Mouse (Mus musculus) midbrain, embryonic 14.5 days (tissue): ENCODE results near the gene Tmprss9. TPM values are rescaled to one million over a fixed set of nuclear protein-coding genes. Genes with fewer than 3 reads are reported as not detected.

Source experiments
- ATAC-seq: fragments of 200-750 bp; cut with Nextera tagmentation; 2 replicates; pipeline ENCODE4 v1.8.0; 2017; ENCODE audit warnings: moderate number of reproducible peaks, moderate library complexity; ENCODE audit not compliant: low FRiP score, low TSS enrichment
- DNase-seq: peaks from one replicate; pipeline ENCODE4 v3.0.0-alpha.2; 2015
- H3K27ac ChIP-seq: fragments of 300-500 bp; sonication (generic); replicated peaks from 2 replicates; pipeline ENCODE4 v1.5.1; 2014; ENCODE audit warnings: mild to moderate bottlenecking, low read depth, low read length, moderate library complexity
- H3K27me3 ChIP-seq: fragments of 300-500 bp; sonication (generic); 2 replicates; pipeline ENCODE4 v1.6.1; 2014; ENCODE audit warnings: low read length, control low read depth, mixed read lengths; ENCODE audit not compliant: control insufficient read depth, insufficient read depth
- H3K36me3 ChIP-seq: fragments of 300-500 bp; sonication (generic); 2 replicates; pipeline ENCODE4 v1.6.1; 2014; ENCODE audit warnings: low read length, control low read depth; ENCODE audit not compliant: control insufficient read depth, insufficient read depth
- H3K4me1 ChIP-seq: fragments of 300-500 bp; sonication (generic); 2 replicates; pipeline ENCODE4 v1.6.1; 2014; ENCODE audit warnings: mild to moderate bottlenecking, antibody characterized with exemption, low read length, control low read depth; ENCODE audit not compliant: control insufficient read depth, insufficient read depth
- H3K4me2 ChIP-seq: fragments of 300-500 bp; sonication (generic); 2 replicates; pipeline ENCODE4 v1.6.1; 2014; ENCODE audit warnings: mild to moderate bottlenecking, low read length, moderate library complexity
- H3K4me3 ChIP-seq: fragments of 300-500 bp; sonication (generic); replicated peaks from 2 replicates; pipeline ENCODE4 v1.5.1; 2014; ENCODE audit warnings: low read depth, low read length
- H3K9ac ChIP-seq: fragments of 300-500 bp; sonication (generic); replicated peaks from 2 replicates; pipeline ENCODE4 v1.6.1; 2014; ENCODE audit warnings: mild to moderate bottlenecking, low read length, moderate library complexity
- H3K9me3 ChIP-seq: fragments of 300-500 bp; sonication (generic); 2 replicates; pipeline ENCODE4 v1.6.1; 2016; ENCODE audit warnings: low read length, control low read depth, mixed read lengths; ENCODE audit not compliant: control insufficient read depth
- WGBS: fragments of 180-500 bp; shearing (Covaris S2); extraction: QIAGEN DNeasy Blood & Tissue Kit; methylation state at CpG from one replicate; pipeline ENCODE4 v1.1.7; 2014; 5-methylcytosine and 5-hydroxymethylcytosine counted together
- polyA plus RNA-seq: library from polyadenylated mRNA; unstranded; fragments of >200 nt; fragmentation: Nextera tagmentation; extraction: Ambion mirVana; gene quantifications from 2 replicates; pipeline ENCODE4 v1.2.1, GENCODE M21; 2014

Gene Tmprss9
- polyA plus RNA-seq, 1 experiment from 2014 or later: not detected

DNA sequence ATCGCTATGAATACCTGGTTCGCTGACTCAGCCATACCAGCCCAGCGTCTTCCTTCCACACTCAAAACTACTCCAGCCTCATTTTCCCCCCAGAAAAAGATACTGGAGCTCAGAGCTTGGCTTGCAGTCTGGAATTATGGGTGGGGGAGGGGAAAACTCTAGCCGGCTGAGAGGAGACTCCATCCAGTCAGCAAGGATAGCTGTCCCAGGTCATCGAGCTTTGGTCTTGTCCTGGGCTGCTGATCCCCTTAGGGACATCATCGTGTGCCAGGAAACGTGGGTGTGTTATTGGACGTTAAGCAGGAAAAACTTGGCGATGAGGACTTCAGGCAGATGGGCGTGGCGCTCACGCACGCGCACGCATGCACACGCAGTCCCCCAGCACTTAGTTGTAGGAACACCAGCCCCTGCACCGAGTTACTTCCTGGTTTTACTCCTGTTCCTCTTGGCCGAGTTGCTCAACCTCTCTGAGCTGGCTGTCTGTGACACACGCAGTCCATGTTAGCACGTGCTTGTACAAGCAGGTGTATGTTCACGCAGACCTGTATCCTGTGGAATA is 61.9 kb downstream of the Tmprss9 start:
- Histone ChIP-seq H3K4me3 (no peak overlapping the region; the same call in 1 of the 2 replicates), H3K27ac (no peak overlapping the region), H3K4me1 (peaks cover 56% of the 10 kb centered on the region), H3K9me3 (no peaks in the 10 kb centered on the region), H3K36me3 (no peaks in the 10 kb centered on the region), H3K4me2 (peak overlapping the region; percentile 24; the same call in 1 of the 2 replicates), H3K27me3 (peaks cover 62% of the 10 kb centered on the region), H3K9ac (no peak overlapping the region)
- DNase-seq: peak; percentile 41
- ATAC-seq: no peak
- 4% methylated on average over 21 of the region's 21 CpGs for WGBS

DNA sequence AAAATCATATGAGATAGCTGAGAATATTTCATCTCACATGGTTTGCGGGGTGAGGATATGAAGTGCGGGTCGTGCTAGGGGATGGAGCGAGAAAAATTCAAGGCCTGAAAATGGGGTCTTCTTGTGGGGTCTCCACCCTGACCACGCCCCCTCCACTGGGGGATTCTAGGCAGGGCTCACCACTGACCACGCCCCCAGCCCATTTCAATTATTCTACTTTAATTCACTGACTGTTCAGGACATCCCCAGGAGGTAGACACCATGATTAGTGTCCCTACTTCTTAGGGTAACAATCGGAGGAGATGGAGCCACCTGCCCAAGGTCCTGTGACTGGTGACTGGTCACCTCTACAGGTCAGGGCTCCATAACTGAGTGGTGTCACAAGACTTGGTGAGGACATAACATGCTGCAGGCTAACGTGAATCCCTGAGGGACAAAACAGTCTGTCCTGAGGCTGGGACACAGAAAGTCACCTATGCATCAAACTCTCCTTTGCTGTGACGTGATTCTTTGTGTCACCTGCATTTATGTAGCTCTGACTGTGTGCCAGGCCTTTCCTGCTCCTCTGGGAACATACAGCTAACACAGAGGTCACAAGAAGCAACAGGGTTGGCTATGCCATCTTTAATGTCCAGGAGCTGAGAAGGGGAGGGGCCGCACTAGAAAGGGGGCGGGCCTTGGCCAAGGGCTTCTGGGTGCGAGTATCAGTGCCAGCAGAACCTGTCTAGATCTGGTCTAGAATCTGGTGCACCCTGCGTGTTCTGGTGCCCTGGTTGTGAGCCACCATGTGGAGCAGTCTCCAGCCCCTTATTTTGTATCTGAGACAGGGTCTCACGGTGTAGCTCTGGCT is 62.7 kb downstream of the Tmprss9 start:
- peaks cover 66% of the 10 kb centered on the region for H3K27me3 ChIP-seq

DNA sequence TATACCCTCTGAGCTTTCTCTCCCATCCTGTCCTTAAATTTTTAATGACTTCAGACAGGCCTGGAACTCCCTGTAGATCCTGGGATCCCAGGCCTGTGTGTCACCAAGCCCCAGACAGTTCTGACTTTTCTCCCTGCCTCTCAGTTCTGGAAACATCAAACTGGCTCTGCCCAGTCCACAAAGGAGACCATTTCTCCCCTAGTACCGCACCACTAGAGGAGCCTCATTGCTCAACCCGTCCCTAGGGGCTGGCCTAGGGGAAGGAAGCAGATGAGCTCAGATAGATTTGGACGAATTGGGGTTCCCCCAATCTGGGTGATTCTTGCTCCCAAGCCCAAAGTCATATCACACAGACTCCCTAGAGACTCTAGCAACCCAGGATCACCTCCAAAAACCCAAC is 63.6 kb downstream of the Tmprss9 start:
- Histone ChIP-seq H3K4me1 (peaks cover 59% of the 10 kb centered on the region), H3K27ac (no peak overlapping the region), H3K9ac (no peak overlapping the region), H3K36me3 (no peaks in the 10 kb centered on the region), H3K27me3 (peaks cover 64% of the 10 kb centered on the region), H3K4me3 (no peak overlapping the region), H3K4me2 (no peak overlapping the region), H3K9me3 (no peaks in the 10 kb centered on the region)
- peak; percentile 43 for DNase-seq
- 2% methylated on average over 3 of the region's 3 CpGs for WGBS
- ATAC-seq: no peak

More for the DNA sequence above, 62.7 kb downstream of the Tmprss9 start:
- Histone ChIP-seq H3K4me3 (no peak overlapping the region), H3K9me3 (no peaks in the 10 kb centered on the region), H3K4me2 (no peak overlapping the region), H3K4me1 (peaks cover 55% of the 10 kb centered on the region), H3K36me3 (no peaks in the 10 kb centered on the region), H3K9ac (no peak overlapping the region), H3K27ac (no peak overlapping the region)
- DNase-seq (no peak), ATAC-seq (no peak)
- 38% methylated on average over 14 of the region's 14 CpGs for WGBS

DNA sequence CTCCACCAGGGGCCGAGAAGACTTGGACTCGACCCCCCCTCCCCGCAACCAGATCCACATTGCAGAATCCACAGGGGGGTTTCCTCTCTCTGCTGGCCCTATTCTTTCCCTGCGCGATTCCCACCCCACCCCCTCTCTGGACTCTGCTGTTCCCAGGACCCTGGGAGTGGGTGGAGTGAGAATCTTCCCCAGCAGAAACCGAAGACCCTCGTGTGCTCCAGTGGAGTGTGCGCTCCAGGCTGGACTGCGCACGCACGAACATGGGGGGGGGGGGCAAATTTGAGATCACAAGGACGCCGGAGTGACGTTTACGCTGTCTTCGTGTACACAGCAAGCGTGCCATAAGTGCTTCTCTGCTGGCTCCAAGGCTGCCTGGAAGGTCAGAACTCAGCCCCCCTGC is 64.0 kb downstream of the Tmprss9 start:
- peaks cover 56% of the 10 kb centered on the region for H3K4me1 ChIP-seq
- H3K27ac ChIP-seq: no peak overlapping the region
- WGBS: 5% methylated on average over 17 of the region's 17 CpGs
- peak; percentile 57 for DNase-seq
- H3K9ac ChIP-seq: no peak overlapping the region
- H3K9me3 ChIP-seq: no peaks in the 10 kb centered on the region
- no peaks in the 10 kb centered on the region for H3K36me3 ChIP-seq
- ATAC-seq: no peak
- 0 out of 2 replicates have a peak overlapping the region, but pooled peaks have one; percentile 2 for H3K4me3 ChIP-seq
- peaks cover 60% of the 10 kb centered on the region for H3K27me3 ChIP-seq
- H3K4me2 ChIP-seq: peak overlapping the region; percentile 46

DNA sequence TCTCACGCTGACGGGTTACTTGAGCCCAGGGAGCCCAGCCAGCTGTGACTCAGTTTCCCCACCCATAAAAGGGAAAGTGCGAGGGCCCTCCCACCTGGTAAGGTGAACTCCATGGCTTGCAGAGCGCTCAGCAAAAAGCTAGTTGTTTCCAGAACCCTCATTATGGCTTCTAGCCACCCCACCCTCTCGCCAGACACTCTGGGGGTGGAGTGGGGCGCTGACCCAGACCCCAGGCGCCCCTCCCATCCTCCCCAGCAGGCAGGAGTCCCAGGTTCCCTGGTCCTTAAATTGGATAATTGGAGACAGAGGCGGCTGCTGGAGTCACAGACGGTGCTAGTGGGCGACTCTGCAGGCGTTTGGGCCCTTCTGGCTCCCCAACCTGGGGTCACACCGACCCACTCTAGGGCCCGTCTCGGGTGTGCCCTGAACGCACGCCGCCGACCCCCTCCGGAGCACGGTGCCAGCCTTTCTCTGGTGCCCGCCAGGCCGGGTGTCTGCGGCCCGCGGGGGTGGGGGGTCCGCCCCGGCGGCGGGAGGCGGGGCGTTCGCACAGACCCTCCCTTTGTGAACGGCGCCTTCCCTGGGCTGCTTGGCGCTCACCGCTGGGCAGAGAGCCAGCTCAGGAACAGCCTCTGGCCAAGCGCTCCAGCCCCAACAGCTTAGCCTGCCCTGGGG is 64.6 kb downstream of the Tmprss9 start:
- Histone ChIP-seq H3K9me3 (no peaks in the 10 kb centered on the region), H3K4me1 (peaks cover 53% of the 10 kb centered on the region), H3K27ac (no peak overlapping the region), H3K4me2 (peak overlapping the region; percentile 46), H3K36me3 (no peaks in the 10 kb centered on the region), H3K4me3 (peak overlapping the region; percentile 2; the same call in 1 of the 2 replicates), H3K9ac (no peak overlapping the region; the same call in 1 of the 2 replicates), H3K27me3 (peaks cover 56% of the 10 kb centered on the region)
- WGBS: 1% methylated on average over 37 of the region's 37 CpGs
- peak; percentile 34 for ATAC-seq
- DNase-seq: peak; percentile 83

DNA sequence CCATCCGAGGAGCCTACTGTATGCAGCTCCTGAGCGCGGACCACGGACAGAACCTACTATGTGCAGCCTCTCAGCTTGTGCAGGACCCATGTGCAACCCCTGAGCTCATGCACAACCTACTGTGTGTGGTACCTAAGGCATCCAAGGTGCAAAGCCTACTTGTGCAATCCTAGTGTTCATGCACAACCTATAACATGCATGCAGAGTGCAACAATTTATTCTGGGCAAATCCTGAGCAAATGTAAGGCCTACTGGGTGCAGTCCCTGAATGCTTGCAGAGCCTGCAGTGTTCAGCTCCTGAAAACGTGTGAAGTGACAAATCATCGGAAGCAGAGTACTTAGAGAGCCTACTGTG is 65.1 kb downstream of the Tmprss9 start:
- 11% methylated on average over 6 of the region's 6 CpGs for WGBS
- ATAC-seq: no peak; the same call in 1 of the 2 replicates

DNA sequence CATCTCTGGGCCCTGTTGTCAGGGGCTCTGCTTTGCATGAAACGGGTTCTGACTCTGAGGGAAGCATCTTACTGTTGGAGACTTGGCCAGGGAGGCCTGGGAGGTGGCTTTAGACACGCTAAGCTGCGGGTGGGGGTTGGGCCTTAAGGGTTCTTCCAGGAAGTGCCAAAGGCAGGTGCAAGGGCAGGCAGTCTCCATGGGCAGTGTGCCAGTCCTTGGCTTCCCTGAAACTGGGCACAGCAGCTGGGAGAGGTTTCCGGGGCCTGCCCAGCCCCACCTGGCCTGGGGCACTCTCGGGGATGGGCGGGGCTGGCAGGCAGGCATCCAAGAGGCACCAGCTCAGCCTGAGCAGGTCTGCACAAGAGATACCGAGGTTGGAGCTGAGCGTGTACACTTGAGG is 66.0 kb downstream of the Tmprss9 start:
- Histone ChIP-seq H3K9ac (no peak overlapping the region), H3K27ac (no peak overlapping the region), H3K27me3 (peaks cover 43% of the 10 kb centered on the region), H3K4me1 (peaks cover 42% of the 10 kb centered on the region), H3K4me2 (no peak overlapping the region), H3K4me3 (no peak overlapping the region), H3K9me3 (no peaks in the 10 kb centered on the region), H3K36me3 (no peaks in the 10 kb centered on the region)
- DNase-seq (peak; percentile 32), ATAC-seq (no peak)
- WGBS: 37% methylated on average over 8 of the region's 8 CpGs

More for the DNA sequence above, 65.1 kb downstream of the Tmprss9 start:
- Histone ChIP-seq H3K4me1 (peaks cover 49% of the 10 kb centered on the region), H3K9ac (no peak overlapping the region; the same call in 1 of the 2 replicates), H3K36me3 (no peaks in the 10 kb centered on the region), H3K27me3 (peaks cover 52% of the 10 kb centered on the region), H3K27ac (no peak overlapping the region), H3K4me3 (no peak overlapping the region), H3K4me2 (peak overlapping the region; percentile 46), H3K9me3 (no peaks in the 10 kb centered on the region)
- no peak for DNase-seq

DNA sequence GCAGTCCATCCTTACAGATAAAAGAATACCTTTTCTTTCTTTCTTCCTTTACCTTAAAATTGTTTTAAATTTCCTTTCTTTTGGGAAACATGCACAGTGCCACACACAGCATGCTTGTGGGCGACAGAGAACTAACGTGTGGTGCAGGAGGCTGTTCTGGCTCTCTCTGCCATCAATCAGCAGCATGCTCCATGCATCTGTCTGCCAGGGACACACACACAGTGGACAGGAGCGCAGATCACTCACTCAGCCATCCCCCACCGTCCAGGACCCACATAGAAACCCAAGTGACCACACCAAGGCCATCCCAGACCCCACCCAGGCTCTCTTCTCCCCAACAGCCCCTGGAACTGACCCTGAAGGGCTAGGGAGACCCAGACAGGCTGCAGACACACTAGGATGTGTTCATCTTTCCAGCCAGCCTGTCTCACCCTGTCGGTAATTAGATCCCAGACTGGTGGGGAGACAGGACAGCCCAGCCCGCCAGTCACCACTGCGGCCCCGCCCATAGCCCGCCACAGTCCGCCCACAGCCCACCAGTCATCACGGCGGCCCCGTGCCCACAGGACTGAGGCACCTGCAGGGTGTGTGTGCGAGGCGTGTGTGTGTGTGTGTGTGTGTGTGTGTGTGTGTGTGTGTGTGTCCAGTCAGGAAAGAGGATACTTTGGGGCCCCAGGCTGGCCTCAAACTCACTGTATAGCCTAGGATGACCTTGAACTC is 67.3 kb downstream of the Tmprss9 start:
- Histone ChIP-seq H3K27ac (0 out of 2 replicates have a peak overlapping the region, but pooled peaks have one; percentile 41), H3K9ac (no peak overlapping the region), H3K4me2 (peak overlapping the region; percentile 71), H3K4me1 (peaks cover 37% of the 10 kb centered on the region), H3K36me3 (no peaks in the 10 kb centered on the region), H3K9me3 (no peaks in the 10 kb centered on the region), H3K4me3 (peak overlapping the region; percentile 29), H3K27me3 (peaks cover 30% of the 10 kb centered on the region)
- ATAC-seq (peak; percentile 39; the same call in 1 of the 2 replicates), DNase-seq (peak; percentile 48)
- WGBS: 14% methylated on average over 15 of the region's 15 CpGs
